Mouse (Mus musculus): ENCODE measurements around the gene Zfp800. TPM values are rescaled to one million over a fixed set of nuclear protein-coding genes. Genes with fewer than 3 reads are reported as not detected.
A peak's percentile ranks its signal among the peaks of the same experiment; 100 is the strongest.

Gene Zfp800
- polyA plus RNA-seq (2015; fragmentation: Nextera tagmentation; extraction: Ambion mirVana) = 15.4 and 16.4 TPM in 2 replicates

GRCm38 (mm10) chr6:28397681-28398203, at the start of gene Zfp800:
Gene Zfp800 (minus strand): TSS chr6:28398005.
- peak; percentile 69 for ATAC-seq (ENCODE audit: low FRiP score, low read depth)
- H3K27ac ChIP-seq = no peak within 1 kb of the TSS
- peaks cover 5% of the 10 kb centered on the region; the same call in 1 of the 2 replicates for H3K9me3 ChIP-seq
- no peaks in the 10 kb centered on the region for H3K36me3 ChIP-seq
- H3K27me3 ChIP-seq = peaks cover 34% of the 10 kb centered on the region
- WGBS = 2% methylated on average over 33 of the region's 33 CpGs
- H3K4me1 ChIP-seq = 0 out of 2 replicates have a peak, but pooled peaks cover 6% of the 10 kb centered on the region
- H3K9ac ChIP-seq = peak within 1 kb of the TSS; percentile 64
- H3K4me3 ChIP-seq = peak within 1 kb of the TSS; percentile 50
- H3K4me2 ChIP-seq (replicated peaks) = peak within 1 kb of the TSS; percentile 85

- Histone ChIP-seq H3K36me3 (peaks cover 8% of the 10 kb centered on the region), H3K9me3 (no peaks in the 10 kb centered on the region), H3K4me2 (replicated peaks) (no peak overlapping the region), H3K27me3 (no peaks in the 10 kb centered on the region), H3K4me3 (no peak overlapping the region), H3K27ac (no peak overlapping the region), H3K9ac (no peak overlapping the region), H3K4me1 (no peaks in the 10 kb centered on the region)
- no peak for ATAC-seq (ENCODE audit: low FRiP score, low read depth)
- WGBS = 80% methylated on average over 6 of the region's 6 CpGs
Observed at GRCm38 (mm10) chr6:28431538-28431855, 33.7 kb upstream of the Zfp800 start.

- Histone ChIP-seq H3K27ac (no peak overlapping the region), H3K4me3 (no peak overlapping the region), H3K36me3 (peaks cover 13% of the 10 kb centered on the region), H3K9me3 (no peaks in the 10 kb centered on the region), H3K4me1 (peaks cover 2% of the 10 kb centered on the region; the same call in 1 of the 2 replicates), H3K9ac (no peak overlapping the region), H3K4me2 (replicated peaks) (no peak overlapping the region), H3K27me3 (no peaks in the 10 kb centered on the region)
- WGBS = 75% methylated on average over 10 of the region's 10 CpGs
- no peak for ATAC-seq (ENCODE audit: low FRiP score, low read depth)
Observed at GRCm38 (mm10) chr6:28430795-28431537, 33.2 kb upstream of the Zfp800 start.

- 85% methylated on average over 11 of the region's 11 CpGs for WGBS
- H3K4me1 ChIP-seq = peaks cover 9% of the 10 kb centered on the region
- H3K9ac ChIP-seq = no peak overlapping the region
- H3K27ac ChIP-seq = no peak overlapping the region
- no peaks in the 10 kb centered on the region for H3K9me3 ChIP-seq
- H3K36me3 ChIP-seq = peaks cover 24% of the 10 kb centered on the region
- H3K27me3 ChIP-seq = no peaks in the 10 kb centered on the region
- no peak overlapping the region for H3K4me3 ChIP-seq
- no peak for ATAC-seq (ENCODE audit: low FRiP score, low read depth)
- no peak overlapping the region for H3K4me2 ChIP-seq (replicated peaks)
Observed at GRCm38 (mm10) chr6:28429870-28430269, 32.1 kb upstream of the Zfp800 start.

GRCm38 (mm10) chr6:28428290-28428689, 30.5 kb upstream of the Zfp800 start, which contains the start of gene Gcc1:
Gene Gcc1 (minus strand): TSS chr6:28428390.
- no peak for ATAC-seq (ENCODE audit: low FRiP score, low read depth)

GRCm38 (mm10) chr6:28427096-28427839, 29.5 kb upstream of the Zfp800 start, which contains the start of gene Fscn3:
Gene Fscn3 (plus strand): TSS chr6:28427789.
- Histone ChIP-seq H3K36me3 (peaks cover 27% of the 10 kb centered on the region), H3K9ac (no peak within 1 kb of the TSS), H3K9me3 (no peaks in the 10 kb centered on the region), H3K27me3 (no peaks in the 10 kb centered on the region), H3K27ac (no peak within 1 kb of the TSS), H3K4me1 (peaks cover 18% of the 10 kb centered on the region), H3K4me3 (no peak within 1 kb of the TSS), H3K4me2 (replicated peaks) (no peak within 1 kb of the TSS)
- WGBS = 77% methylated on average over 3 of the region's 3 CpGs
- no peak for ATAC-seq (ENCODE audit: low FRiP score, low read depth)

More at GRCm38 (mm10) chr6:28428290-28428689, 30.5 kb upstream of the Zfp800 start, which contains the start of gene Gcc1:
- Histone ChIP-seq H3K9me3 (no peaks in the 10 kb centered on the region), H3K4me2 (replicated peaks) (no peak within 1 kb of the TSS), H3K9ac (no peak within 1 kb of the TSS), H3K4me3 (no peak within 1 kb of the TSS), H3K27ac (no peak within 1 kb of the TSS), H3K4me1 (peaks cover 17% of the 10 kb centered on the region), H3K27me3 (no peaks in the 10 kb centered on the region), H3K36me3 (peaks cover 27% of the 10 kb centered on the region)
- 83% methylated on average over 3 of the region's 3 CpGs for WGBS

- peaks cover 34% of the 10 kb centered on the region for H3K4me1 ChIP-seq
- H3K4me3 ChIP-seq = peak overlapping the region; percentile 94; the same call in 1 of the 2 replicates
- no peaks in the 10 kb centered on the region for H3K9me3 ChIP-seq
- ATAC-seq (ENCODE audit: low FRiP score, low read depth) = no peak
- H3K9ac ChIP-seq = no peak overlapping the region
- no peak overlapping the region for H3K27ac ChIP-seq
- H3K36me3 ChIP-seq = peaks cover 27% of the 10 kb centered on the region
- H3K4me2 ChIP-seq (replicated peaks) = peak overlapping the region; percentile 71
- no peaks in the 10 kb centered on the region for H3K27me3 ChIP-seq
- whole genome bisulfite sequencing = 92% methylated on average over 6 of the region's 6 CpGs
Observed at GRCm38 (mm10) chr6:28425019-28425418, 27.2 kb upstream of the Zfp800 start.

GRCm38 (mm10) chr6:28423767-28424695, 26.2 kb upstream of the Zfp800 start:
- H3K4me2 ChIP-seq (replicated peaks) = peak overlapping the region; percentile 71
- peaks cover 28% of the 10 kb centered on the region for H3K36me3 ChIP-seq
- H3K4me1 ChIP-seq = peaks cover 40% of the 10 kb centered on the region
- H3K9me3 ChIP-seq = no peaks in the 10 kb centered on the region
- peak overlapping the region; percentile 95 for H3K9ac ChIP-seq
- H3K4me3 ChIP-seq = peak overlapping the region; percentile 94
- 15% methylated on average over 30 of the region's 46 CpGs for WGBS
- H3K27me3 ChIP-seq = no peaks in the 10 kb centered on the region
- peak; percentile 48 for ATAC-seq (ENCODE audit: low FRiP score, low read depth)
- peak overlapping the region; percentile 84 for H3K27ac ChIP-seq

GRCm38 (mm10) chr6:28423313-28423712, 25.5 kb upstream of the Zfp800 start, which contains the start of gene Arf5:
Gene Arf5 (plus strand): TSS chr6:28423560.
- peak within 1 kb of the TSS; percentile 94 for H3K4me3 ChIP-seq
- 2% methylated on average over 18 of the region's 42 CpGs for WGBS
- H3K36me3 ChIP-seq = peaks cover 36% of the 10 kb centered on the region

GRCm38 (mm10) chr6:28422651-28423290, 25.0 kb upstream of the Zfp800 start:
- H3K9me3 ChIP-seq = no peaks in the 10 kb centered on the region
- no peak overlapping the region; the same call in 1 of the 2 replicates for H3K27ac ChIP-seq
- H3K27me3 ChIP-seq = no peaks in the 10 kb centered on the region
- ATAC-seq (ENCODE audit: low FRiP score, low read depth) = 0 out of 2 replicates have a peak, but pooled peaks have one; percentile 0
- WGBS = 71% methylated on average over 15 of the region's 15 CpGs
- H3K36me3 ChIP-seq = peaks cover 41% of the 10 kb centered on the region
- peaks cover 40% of the 10 kb centered on the region for H3K4me1 ChIP-seq
- H3K4me3 ChIP-seq = peak overlapping the region; percentile 94
- H3K4me2 ChIP-seq (replicated peaks) = peak overlapping the region; percentile 71
- H3K9ac ChIP-seq = no peak overlapping the region

More at GRCm38 (mm10) chr6:28423313-28423712, 25.5 kb upstream of the Zfp800 start, which contains the start of gene Arf5:
- H3K4me1 ChIP-seq = peaks cover 40% of the 10 kb centered on the region
- peak within 1 kb of the TSS; percentile 95 for H3K9ac ChIP-seq
- peak within 1 kb of the TSS; percentile 84 for H3K27ac ChIP-seq
- peak; percentile 70 for ATAC-seq (ENCODE audit: low FRiP score, low read depth)
- peak within 1 kb of the TSS; percentile 98 for H3K4me2 ChIP-seq (replicated peaks)
- no peaks in the 10 kb centered on the region for H3K27me3 ChIP-seq
- no peaks in the 10 kb centered on the region for H3K9me3 ChIP-seq
